Comparison of ENCODE assay signal across 30 mouse cellular contexts in the genomic region with DNA sequence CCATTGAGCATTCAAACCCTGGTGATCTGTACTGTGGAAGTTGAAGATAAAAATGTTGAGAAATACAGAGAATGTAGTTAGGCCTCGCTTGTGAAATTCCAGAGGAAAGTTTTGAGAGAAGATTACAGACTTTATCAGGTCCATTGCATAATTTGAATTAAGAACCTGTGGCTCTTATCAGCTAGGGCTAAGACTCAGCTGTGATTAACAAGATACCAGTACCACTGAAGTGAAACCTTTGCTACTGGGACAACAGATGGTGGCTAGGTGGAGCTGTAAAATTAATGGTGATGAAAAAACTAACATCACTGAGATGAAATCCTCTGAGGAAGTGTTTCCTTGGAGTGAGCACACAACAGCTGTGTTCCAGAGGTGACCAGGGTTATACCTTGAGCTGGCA. TPM values are rescaled to one million over a fixed set of nuclear protein-coding genes. Genes with fewer than 3 reads are reported as not detected.
A peak's percentile ranks its signal among the peaks of the same experiment; 100 is the strongest.
DNase-seq lines count a peak whose midpoint lies in the region; ATAC-seq and TF ChIP-seq lines count a peak whose summit lies in the region.
"Had no signal": no experiment of that assay in that cellular context is flagged by ENCODE, and none has a peak within 500 bp of the region (broad histone marks: within the 10 kb centered on the region; RNA-seq: fewer than 3 reads in every experiment).

No protein-coding gene starts in this region.

- H3K9me3 ChIP-seq in G1E (replicated peaks), result no peaks in the 10 kb centered on the region
- H3K9me3 ChIP-seq in intestine, postnatal 0 days (ENCODE audit: control insufficient read depth), result no peaks in the 10 kb centered on the region
- no peaks in the 10 kb centered on the region for H3K9me3 ChIP-seq in forebrain, embryonic 11.5 days (ENCODE audit: control insufficient read depth, low read length)
- H3K9me3 ChIP-seq: embryonic facial prominence, embryonic 10.5 days; embryonic facial prominence, embryonic 13.5 days; forebrain, embryonic 10.5 days; heart, embryonic 12.5 days; heart, embryonic 15.5 days; hindbrain, embryonic 10.5 days; hindbrain, embryonic 13.5 days had no signal

- ATAC-seq in G1E (ENCODE audit: extremely low read depth, insufficient number of reproducible peaks, low FRiP score, poor library complexity, severe bottlenecking), result peak; percentile 52
- ATAC-seq in granulocyte monocyte progenitor cell, adult 5-6 weeks (replicated peaks; ENCODE audit: poor library complexity, severe bottlenecking), result peak; percentile 55
- peak; percentile 13; the same call in 1 of the 2 replicates for ATAC-seq in intestine, postnatal 0 days
- ATAC-seq in forebrain, embryonic 11.5 days (replicated peaks; ENCODE audit: low FRiP score), result no peak
- ATAC-seq: CD4-positive, CD25-positive, alpha-beta regulatory T cell, adult 4 months; forebrain, embryonic 14.5 days; forebrain, postnatal 0 days; hindbrain, embryonic 16.5 days; Patski had no signal

- no peak overlapping the region for H3K9ac ChIP-seq in intestine, postnatal 0 days (ENCODE audit: low read depth, low read length)
- H3K9ac ChIP-seq in forebrain, embryonic 11.5 days (ENCODE audit: low read length), result no peak overlapping the region
- H3K9ac ChIP-seq: embryonic facial prominence, embryonic 13.5 days; forebrain, postnatal 0 days; heart, embryonic 12.5 days; heart, embryonic 15.5 days; hindbrain, embryonic 13.5 days had no signal

- no peak overlapping the region for H3K4me2 ChIP-seq in intestine, postnatal 0 days (replicated peaks; ENCODE audit: low read depth)
- H3K4me2 ChIP-seq in forebrain, embryonic 11.5 days (ENCODE audit: low read depth, low read length, severe bottlenecking), result no peak overlapping the region
- H3K4me2 ChIP-seq: embryonic facial prominence, embryonic 13.5 days; heart, embryonic 12.5 days; heart, embryonic 15.5 days; hindbrain, embryonic 13.5 days had no signal

- no peak overlapping the region; the same call in 1 of the 2 replicates for H3K27ac ChIP-seq in intestine, postnatal 0 days (ENCODE audit: low read depth, low read length)
- no peak overlapping the region for H3K27ac ChIP-seq in layer of hippocampus, adult 2 months
- no peak overlapping the region for H3K27ac ChIP-seq in forebrain, embryonic 11.5 days (ENCODE audit: low read depth, low read length)
- H3K27ac ChIP-seq: embryonic facial prominence, embryonic 10.5 days; embryonic facial prominence, embryonic 13.5 days; forebrain, embryonic 10.5 days; gastrocnemius, adult 2 months; heart, embryonic 15.5 days; hindbrain, embryonic 10.5 days; hindbrain, embryonic 13.5 days had no signal

- no peak for DNase-seq in G1E (ENCODE audit: low spot score)
- DNase-seq in right cerebral cortex, postnatal 14 days, result no peak
- no peak for DNase-seq in layer of hippocampus, adult 2 months (ENCODE audit: low spot score in 2 of 2)
- DNase-seq in forebrain, embryonic 11.5 days (ENCODE audit: low spot score), result no peak
- DNase-seq: adrenal gland, postnatal 10 days; cerebellum, adult 11-12 months; cerebellum, adult 8-10 months; cerebellum, postnatal 10 days; cerebellum, postnatal 36 days; embryo, embryonic 11 days; forebrain, postnatal 0 days; gastrocnemius, adult 2 months; gastrocnemius, postnatal 14 days; heart, adult 18-20 months; heart, postnatal 10 days; heart, postnatal 36 days; kidney, adult 11 months had no signal

- H3K27me3 ChIP-seq in G1E (ENCODE audit: insufficient read depth, low read length), result no peaks in the 10 kb centered on the region
- H3K27me3 ChIP-seq in intestine, postnatal 0 days (replicated peaks; ENCODE audit: control insufficient read depth, insufficient read depth, low read length), result no peaks in the 10 kb centered on the region
- H3K27me3 ChIP-seq in forebrain, embryonic 11.5 days (ENCODE audit: control insufficient read depth, insufficient read depth, low read length), result no peaks in the 10 kb centered on the region
- H3K27me3 ChIP-seq: embryonic facial prominence, embryonic 13.5 days; heart, embryonic 12.5 days; heart, embryonic 15.5 days; hindbrain, embryonic 13.5 days; Patski had no signal

- TF ChIP-seq CTCF in G1E (IDR thresholded peaks at IDR 0.05; ENCODE audit: low read depth, low read length), result no peak
- TF ChIP-seq CTCF in intestine, postnatal 0 days (IDR thresholded peaks at IDR 0.05; ENCODE audit: low read depth), result no peak
- TF ChIP-seq CTCF in layer of hippocampus, adult 2 months (conservative IDR thresholded peaks at IDR 0.05), result no peak

- H3K36me3 ChIP-seq in G1E (replicated peaks), result peaks cover 81% of the 10 kb centered on the region
- peaks cover 63% of the 10 kb centered on the region for H3K36me3 ChIP-seq in intestine, postnatal 0 days (ENCODE audit: control insufficient read depth, insufficient read depth)
- peaks cover 3% of the 10 kb centered on the region; the same call in 1 of the 2 replicates for H3K36me3 ChIP-seq in forebrain, embryonic 11.5 days (ENCODE audit: control insufficient read depth, insufficient read depth, low read length)

- H3K4me1 ChIP-seq in G1E (ENCODE audit: insufficient read depth, low read depth, low read length), result peaks cover 8% of the 10 kb centered on the region
- no peaks in the 10 kb centered on the region for H3K4me1 ChIP-seq in intestine, postnatal 0 days (replicated peaks; ENCODE audit: control insufficient read depth, insufficient read depth, low read length)
- no peaks in the 10 kb centered on the region for H3K4me1 ChIP-seq in forebrain, embryonic 11.5 days (replicated peaks; ENCODE audit: control insufficient read depth, insufficient read depth, low read length)
- H3K4me1 ChIP-seq: embryonic facial prominence, embryonic 10.5 days; embryonic facial prominence, embryonic 13.5 days; forebrain, embryonic 10.5 days; heart, embryonic 12.5 days; heart, embryonic 15.5 days; hindbrain, embryonic 10.5 days; hindbrain, embryonic 13.5 days had no signal

- WGBS in intestine, postnatal 0 days, result 47% methylated on average over 1 of the region's 1 CpGs
- 93% methylated on average over 1 of the region's 1 CpGs for WGBS in forebrain, embryonic 11.5 days

- H3K4me3 ChIP-seq in G1E (ENCODE audit: low read depth, low read length), result no peak overlapping the region
- no peak overlapping the region for H3K4me3 ChIP-seq in intestine, postnatal 0 days (ENCODE audit: low read depth, low read length)
- no peak overlapping the region for H3K4me3 ChIP-seq in layer of hippocampus, adult 2 months
- H3K4me3 ChIP-seq in forebrain, embryonic 11.5 days (ENCODE audit: low read depth, low read length), result no peak overlapping the region
- H3K4me3 ChIP-seq: embryonic facial prominence, embryonic 10.5 days; embryonic facial prominence, embryonic 13.5 days; forebrain, embryonic 10.5 days; gastrocnemius, adult 2 months; heart, embryonic 12.5 days; heart, embryonic 15.5 days; hindbrain, embryonic 10.5 days; hindbrain, embryonic 13.5 days had no signal

RNA-seq across cellular contexts. Expression of a gene that starts 44.1 kb away (rescaled TPM):
- total RNA-seq in G1E (2014; fragmentation: Nextera tagmentation), result not detected in 2 replicates
- 0.16 and 0.23 TPM in 2 replicates for total RNA-seq in G1E (2017)
- not detected in 2 replicates for polyA plus RNA-seq in G1E (2012)
- not detected in 2 replicates for total RNA-seq in granulocyte monocyte progenitor cell, adult 5-6 weeks (2014; fragmentation: Nextera tagmentation)
- total RNA-seq in granulocyte monocyte progenitor cell, adult 5-6 weeks (2017), result not detected in 2 replicates
- 2.1 and 2.7 TPM in 2 replicates for polyA plus RNA-seq in intestine, postnatal 0 days (2015; fragmentation: Nextera tagmentation; extraction: Ambion mirVana)
- total RNA-seq in layer of hippocampus, adult 2 months (2021), result 100 to 1,000 TPM; 112 to 113 TPM
- polyA plus RNA-seq in forebrain, embryonic 11.5 days (2014; fragmentation: Nextera tagmentation; extraction: Ambion mirVana), result 28.5 and 31.5 TPM in 2 replicates
- total RNA-seq: gastrocnemius, adult 2 months; heart, adult 18-20 months had no signal
- polyA plus RNA-seq: CD4-positive, CD25-positive, alpha-beta regulatory T cell, adult 4 months; Patski had no signal

Comparison
In these comparisons a context has a peak if more than half of its experiments do, and no peak if none do; other contexts are left out.
1. RNA of a gene that starts 44.1 kb away (total RNA-seq): 112 to 113 TPM in layer of hippocampus, adult 2 months; 0.16 to 0.23 TPM in G1E and not detected in granulocyte monocyte progenitor cell, adult 5-6 weeks; every median in the first group is over 10 times any median in the second.